Mouse (Mus musculus) olfactory bulb, adult 2 months (tissue): ENCODE data around the gene Lrmda.

ENCODE experiments used
- CTCF ChIP-seq: fragments of 200-500 bp; IDR thresholded peaks from 2 replicates; pipeline ENCODE4 v1.5.1; 2012; ENCODE audit warnings: low read depth, mild to moderate bottlenecking, low read length, moderate library complexity; ENCODE audit not compliant: insufficient read depth
- POLR2A ChIP-seq: fragments of 200-500 bp; IDR thresholded peaks from 2 replicates; pipeline ENCODE4 v1.6.1; 2012; ENCODE audit warnings: mild to moderate bottlenecking, low read depth, low read length, moderate library complexity; ENCODE audit not compliant: insufficient read depth

GRCm38 (mm10) chr14:22020885-22021284 is 1.4 kb downstream of the Lrmda start:
- TF ChIP-seq CTCF (no peak), POLR2A (no peak)
